Mouse (Mus musculus): ENCODE measurements around the gene 1700067P10Rik. TPM values are rescaled to one million over a fixed set of nuclear protein-coding genes. Genes with fewer than 3 reads are reported as not detected.

The 1700067P10Rik gene
- not detected in 2 replicates for polyA plus RNA-seq (2012; rRNA removed; ENCODE audit: low replicate concordance)

DNA sequence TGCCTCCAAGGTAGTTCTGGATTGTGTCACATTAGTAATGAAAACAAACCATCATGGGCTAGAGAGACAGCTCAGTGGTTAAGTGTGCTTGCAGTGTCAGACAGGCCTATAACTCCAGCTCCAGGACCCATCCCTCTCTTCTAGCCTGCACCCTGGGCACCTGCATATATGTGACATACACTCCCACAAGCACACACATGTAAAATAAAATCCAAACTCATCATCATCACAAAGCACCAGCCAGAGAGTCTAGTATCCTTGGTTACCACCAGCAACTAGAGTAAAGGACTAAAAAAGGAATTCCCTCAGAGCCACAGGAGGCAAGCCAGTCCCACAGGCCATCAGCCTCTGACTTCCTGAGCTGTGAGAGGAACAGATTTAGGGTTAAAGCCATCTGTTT is at the start of gene 1700067P10Rik:
TSS of gene 1700067P10Rik (plus strand) at position 301 of the 400 bp plus-strand sequence.

Other genes with a start within 250 kb of the 1700067P10Rik start
- 53.5 and 160 TPM in 2 replicates for gene Foxp4, start 164.7 kb upstream of the 1700067P10Rik start, polyA plus RNA-seq (2012; rRNA removed; ENCODE audit: low replicate concordance)
- gene 1700122O11Rik, start 51.0 kb upstream of the 1700067P10Rik start, polyA plus RNA-seq (2012; rRNA removed; ENCODE audit: low replicate concordance): not detected in 2 replicates
- gene 9830107B12Rik, start 56.9 kb downstream of the 1700067P10Rik start, polyA plus RNA-seq (2012; rRNA removed; ENCODE audit: low replicate concordance): 0.19 and 0.24 TPM in 2 replicates
- gene A530064D06Rik, start 78.0 kb downstream of the 1700067P10Rik start, polyA plus RNA-seq (2012; rRNA removed; ENCODE audit: low replicate concordance): 0.85 and 4.0 TPM in 2 replicates
- 0.04 and 0.16 TPM in 2 replicates for gene Trem1, start 143.4 kb downstream of the 1700067P10Rik start, polyA plus RNA-seq (2012; rRNA removed; ENCODE audit: low replicate concordance)
- 0.20 and 0.23 TPM in 2 replicates for gene Trem3, start 158.5 kb downstream of the 1700067P10Rik start, polyA plus RNA-seq (2012; rRNA removed; ENCODE audit: low replicate concordance)
- 2.5 TPM in 2 replicates for gene Treml4, start 175.0 kb downstream of the 1700067P10Rik start, polyA plus RNA-seq (2012; rRNA removed; ENCODE audit: low replicate concordance)
- 21.3 and 24.8 TPM in 2 replicates for gene Treml2, start 210.2 kb downstream of the 1700067P10Rik start, polyA plus RNA-seq (2012; rRNA removed; ENCODE audit: low replicate concordance)
- 2.7 and 2.8 TPM in 2 replicates for gene B430306N03Rik, start 226.8 kb downstream of the 1700067P10Rik start, polyA plus RNA-seq (2012; rRNA removed; ENCODE audit: low replicate concordance)